Mouse (Mus musculus) spleen, adult 2 months (tissue): ENCODE data around the gene C8b.

Source experiments
- CTCF ChIP-seq: fragments of 200-500 bp; IDR thresholded peaks from 2 replicates; pipeline ENCODE4 v1.5.1; 2011; ENCODE audit warnings: mild to moderate bottlenecking, inconsistent platforms; ENCODE audit not compliant: insufficient read depth, insufficient read length, insufficient replicate concordance; ENCODE audit errors: extremely low read depth
- POLR2A ChIP-seq: fragments of 200-500 bp; IDR thresholded peaks from 2 replicates; pipeline ENCODE4 v1.6.1; 2011; ENCODE audit warnings: low read depth, low read length, inconsistent platforms

DNA sequence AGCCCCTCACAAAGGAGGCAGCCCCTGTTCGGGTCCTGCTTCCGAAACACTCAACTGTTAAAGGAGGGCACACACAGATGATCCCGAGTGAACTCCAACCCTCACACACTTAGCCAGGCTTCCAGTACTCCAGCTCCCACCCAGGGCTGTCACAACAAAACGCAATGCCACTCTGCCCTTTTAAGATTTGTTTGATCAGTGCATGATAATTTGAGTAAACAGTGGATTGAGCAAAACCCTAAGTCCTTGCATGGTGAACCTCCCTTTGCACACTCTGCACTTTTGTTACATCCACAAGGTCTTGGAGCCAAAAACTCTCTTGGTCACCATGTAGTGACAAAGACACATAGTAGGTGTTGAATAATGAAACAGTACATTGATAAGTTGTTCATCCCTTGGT, 38.0 kb downstream of the C8b start:
- no peak for TF ChIP-seq CTCF
- no peak for TF ChIP-seq POLR2A
